Mouse (Mus musculus): ENCODE results near the gene Gtpbp6. TPM values are rescaled to one million over a fixed set of nuclear protein-coding genes. Genes with fewer than 3 reads are reported as not detected.

Gene Gtpbp6
- polyA plus RNA-seq, 2 experiments: 30.2 to 152 TPM

GRCm38 (mm10) chr5:110102853-110103625 is 5.0 kb downstream of the Gtpbp6 start:
- no peak overlapping the region for H3K4me3 ChIP-seq (replicated peaks; ENCODE audit: low read length)
- no peak for ATAC-seq (ENCODE audit: low FRiP score, low read depth)
- H3K27me3 ChIP-seq (ENCODE audit: control insufficient read depth, insufficient read depth, low read length): no peaks in the 10 kb centered on the region
- no peak overlapping the region for H3K4me2 ChIP-seq (replicated peaks; ENCODE audit: low read depth, low read length, severe bottlenecking)
- no peak overlapping the region for H3K27ac ChIP-seq (replicated peaks; ENCODE audit: low read depth, low read length)
- no peak overlapping the region for H3K9ac ChIP-seq (ENCODE audit: low read depth, low read length, severe bottlenecking)
- WGBS: 95% methylated on average over 19 of the region's 19 CpGs
- no peak for TF ChIP-seq POLR2A (IDR thresholded peaks at IDR 0.05; ENCODE audit: borderline replicate concordance, extremely low read depth, insufficient read depth, insufficient read length)
- no peak for DNase-seq (ENCODE audit: low spot score)
- H3K9me3 ChIP-seq (ENCODE audit: control insufficient read depth, low read length): no peaks in the 10 kb centered on the region
- H3K4me1 ChIP-seq (ENCODE audit: control insufficient read depth, insufficient read depth, low read length): peaks cover 22% of the 10 kb centered on the region
- peaks cover 40% of the 10 kb centered on the region for H3K36me3 ChIP-seq (ENCODE audit: control insufficient read depth, insufficient read depth, low read length)

GRCm38 (mm10) chr5:110102429-110102828 is 5.6 kb downstream of the Gtpbp6 start:
- WGBS: 91% methylated on average over 13 of the region's 13 CpGs
- Histone ChIP-seq H3K9ac (ENCODE audit: low read depth, low read length, severe bottlenecking) (no peak overlapping the region), H3K4me2 (replicated peaks; ENCODE audit: low read depth, low read length, severe bottlenecking) (no peak overlapping the region), H3K27me3 (ENCODE audit: control insufficient read depth, insufficient read depth, low read length) (no peaks in the 10 kb centered on the region), H3K9me3 (ENCODE audit: control insufficient read depth, low read length) (no peaks in the 10 kb centered on the region), H3K36me3 (ENCODE audit: control insufficient read depth, insufficient read depth, low read length) (peaks cover 40% of the 10 kb centered on the region), H3K4me1 (ENCODE audit: control insufficient read depth, insufficient read depth, low read length) (peaks cover 22% of the 10 kb centered on the region), H3K4me3 (replicated peaks; ENCODE audit: low read length) (no peak overlapping the region), H3K27ac (replicated peaks; ENCODE audit: low read depth, low read length) (no peak overlapping the region)
- TF ChIP-seq POLR2A (IDR thresholded peaks at IDR 0.05; ENCODE audit: borderline replicate concordance, extremely low read depth, insufficient read depth, insufficient read length): no peak
- ATAC-seq (ENCODE audit: low FRiP score, low read depth) (no peak), DNase-seq (ENCODE audit: low spot score) (no peak)

GRCm38 (mm10) chr5:110101716-110102347 is 6.2 kb downstream of the Gtpbp6 start:
- no peaks in the 10 kb centered on the region for H3K27me3 ChIP-seq (ENCODE audit: control insufficient read depth, insufficient read depth, low read length)
- TF ChIP-seq POLR2A (IDR thresholded peaks at IDR 0.05; ENCODE audit: borderline replicate concordance, extremely low read depth, insufficient read depth, insufficient read length): no peak
- H3K36me3 ChIP-seq (ENCODE audit: control insufficient read depth, insufficient read depth, low read length): peaks cover 40% of the 10 kb centered on the region
- peak overlapping the region; percentile 31; the same call in 1 of the 2 replicates for H3K9ac ChIP-seq (ENCODE audit: low read depth, low read length, severe bottlenecking)
- H3K4me1 ChIP-seq (ENCODE audit: control insufficient read depth, insufficient read depth, low read length): peaks cover 19% of the 10 kb centered on the region
- no peak overlapping the region for H3K27ac ChIP-seq (replicated peaks; ENCODE audit: low read depth, low read length)
- ATAC-seq (ENCODE audit: low FRiP score, low read depth) (no peak), DNase-seq (ENCODE audit: low spot score) (no peak)
- peak overlapping the region; percentile 76 for H3K4me2 ChIP-seq (replicated peaks; ENCODE audit: low read depth, low read length, severe bottlenecking)
- peak overlapping the region; percentile 38 for H3K4me3 ChIP-seq (replicated peaks; ENCODE audit: low read length)
- WGBS: 17% methylated on average over 34 of the region's 34 CpGs
- no peaks in the 10 kb centered on the region for H3K9me3 ChIP-seq (ENCODE audit: control insufficient read depth, low read length)

- peaks cover 33% of the 10 kb centered on the region for H3K36me3 ChIP-seq (ENCODE audit: control insufficient read depth, insufficient read depth, low read length)
- 2% methylated on average over 30 of the region's 37 CpGs for WGBS
- H3K4me3 ChIP-seq (replicated peaks; ENCODE audit: low read length): peak overlapping the region; percentile 38
- peaks cover 12% of the 10 kb centered on the region; the same call in 1 of the 2 replicates for H3K4me1 ChIP-seq (ENCODE audit: control insufficient read depth, insufficient read depth, low read length)
- H3K4me2 ChIP-seq (replicated peaks; ENCODE audit: low read depth, low read length, severe bottlenecking): peak overlapping the region; percentile 76
- 0 out of 2 replicates have a peak overlapping the region, but pooled peaks have one; percentile 31 for H3K9ac ChIP-seq (ENCODE audit: low read depth, low read length, severe bottlenecking)
- peak; percentile 26 for DNase-seq (ENCODE audit: low spot score)
- ATAC-seq (ENCODE audit: low FRiP score, low read depth): peak; percentile 2; the same call in 1 of the 2 replicates
- no peaks in the 10 kb centered on the region for H3K27me3 ChIP-seq (ENCODE audit: control insufficient read depth, insufficient read depth, low read length)
- TF ChIP-seq POLR2A (IDR thresholded peaks at IDR 0.05; ENCODE audit: borderline replicate concordance, extremely low read depth, insufficient read depth, insufficient read length): no peak
- H3K9me3 ChIP-seq (ENCODE audit: control insufficient read depth, low read length): no peaks in the 10 kb centered on the region
- no peak overlapping the region for H3K27ac ChIP-seq (replicated peaks; ENCODE audit: low read depth, low read length)
Measured at GRCm38 (mm10) chr5:110100921-110101631, 6.9 kb downstream of the Gtpbp6 start.

Data from limb, embryonic 14.5 days (tissue).